Mouse (Mus musculus) heart, embryonic 11.5 days (tissue): ENCODE measurements around the gene Vmp1. TPM values are rescaled to one million over a fixed set of nuclear protein-coding genes. Genes with fewer than 3 reads are reported as not detected.

ENCODE experiments used
- ATAC-seq: fragments of 200-750 bp; cut with Nextera tagmentation; replicated peaks from 2 replicates; pipeline ENCODE4 v1.8.0; 2017; ENCODE audit warnings: moderate library complexity; ENCODE audit not compliant: insufficient number of reproducible peaks, low FRiP score, low TSS enrichment
- H3K27ac ChIP-seq: fragments of 300-500 bp; sonication (generic); 2 replicates; pipeline ENCODE4 v1.5.1; 2014; ENCODE audit warnings: mild to moderate bottlenecking, low read depth, low read length
- H3K27me3 ChIP-seq: fragments of 300-500 bp; sonication (generic); 2 replicates; pipeline ENCODE4 v1.6.1; 2014; ENCODE audit warnings: mild to moderate bottlenecking, low read length, mixed read lengths; ENCODE audit not compliant: control insufficient read depth, insufficient read depth
- H3K36me3 ChIP-seq: fragments of 300-500 bp; sonication (generic); 2 replicates; pipeline ENCODE4 v1.6.1; 2014; ENCODE audit warnings: mild to moderate bottlenecking, low read length, moderate library complexity, mixed read lengths; ENCODE audit not compliant: control insufficient read depth, insufficient read depth
- H3K4me1 ChIP-seq: fragments of 300-500 bp; sonication (generic); 2 replicates; pipeline ENCODE4 v1.6.1; 2014; ENCODE audit warnings: low read length; ENCODE audit not compliant: control insufficient read depth, insufficient read depth
- H3K4me2 ChIP-seq: fragments of 300-500 bp; sonication (generic); 2 replicates; pipeline ENCODE4 v1.6.1; 2014; ENCODE audit warnings: mild to moderate bottlenecking, moderate library complexity
- H3K4me3 ChIP-seq: fragments of 300-500 bp; sonication (generic); 2 replicates; pipeline ENCODE4 v1.5.1; 2014; ENCODE audit warnings: low read depth, low read length
- H3K9ac ChIP-seq: fragments of 300-500 bp; sonication (generic); 2 replicates; pipeline ENCODE4 v1.6.1; 2014; ENCODE audit warnings: mild to moderate bottlenecking, low read depth, low read length, moderate library complexity
- H3K9me3 ChIP-seq: fragments of 300-500 bp; sonication (generic); replicated peaks from 2 replicates; pipeline ENCODE4 v1.6.1; 2016; ENCODE audit warnings: low read length; ENCODE audit not compliant: control insufficient read depth
- WGBS: fragments of 180-500 bp; shearing (Covaris S2); extraction: QIAGEN DNeasy Blood & Tissue Kit; methylation state at CpG from one replicate; pipeline ENCODE4 v1.1.7; 2014; ENCODE audit not compliant: insufficient replicate concordance; 5-methylcytosine and 5-hydroxymethylcytosine counted together
- polyA plus RNA-seq: library from polyadenylated mRNA; unstranded; fragments of >200 nt; fragmentation: Nextera tagmentation; extraction: Ambion mirVana; gene quantifications from 2 replicates; pipeline ENCODE4 v1.2.1, GENCODE M21; 2014

Gene Vmp1
- polyA plus RNA-seq, 1 experiment from 2014 or later = 112 TPM

DNA sequence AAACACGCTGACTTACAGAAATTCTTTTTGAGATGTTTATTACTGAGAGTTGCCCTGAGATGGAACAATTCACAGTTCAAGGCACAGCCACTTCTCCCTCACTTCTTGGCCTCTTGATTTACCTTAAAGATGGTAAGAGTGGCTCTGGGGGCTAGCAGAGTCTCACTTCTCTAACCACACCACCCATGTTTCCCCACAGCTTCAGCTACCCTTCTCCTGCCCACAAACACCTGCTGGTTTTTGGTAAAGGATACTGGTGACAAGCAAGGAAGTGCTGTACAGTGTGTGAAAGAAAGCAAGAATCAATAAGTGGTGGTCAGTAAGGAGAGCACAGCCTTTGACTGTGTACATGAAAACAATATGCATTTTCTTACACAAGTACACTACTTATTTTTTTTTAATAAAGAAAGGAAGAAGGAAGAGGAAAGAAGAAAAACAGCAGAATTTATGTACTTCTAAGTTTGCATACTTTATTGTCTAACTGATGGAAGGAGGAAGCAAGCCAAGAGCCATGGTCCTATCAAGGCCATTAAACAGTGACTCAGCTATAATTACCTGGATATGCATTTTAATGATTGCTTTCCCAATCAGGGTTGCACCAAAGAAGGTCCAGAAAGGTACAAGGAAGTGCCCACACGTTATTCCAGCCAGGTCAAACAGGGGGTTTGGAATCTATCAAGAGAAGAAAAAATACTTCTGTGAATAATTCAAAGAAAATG, 76.9 kb downstream of the Vmp1 start:
- no peak for ATAC-seq
- 89% methylated on average over 2 of the region's 2 CpGs for WGBS
- no peaks in the 10 kb centered on the region for H3K4me1 ChIP-seq
- H3K4me3 ChIP-seq = no peak overlapping the region
- H3K4me2 ChIP-seq = no peak overlapping the region
- H3K36me3 ChIP-seq = 0 out of 2 replicates have a peak, but pooled peaks cover 3% of the 10 kb centered on the region
- no peak overlapping the region for H3K27ac ChIP-seq
- no peak overlapping the region for H3K9ac ChIP-seq
- no peaks in the 10 kb centered on the region for H3K9me3 ChIP-seq
- no peaks in the 10 kb centered on the region for H3K27me3 ChIP-seq

DNA sequence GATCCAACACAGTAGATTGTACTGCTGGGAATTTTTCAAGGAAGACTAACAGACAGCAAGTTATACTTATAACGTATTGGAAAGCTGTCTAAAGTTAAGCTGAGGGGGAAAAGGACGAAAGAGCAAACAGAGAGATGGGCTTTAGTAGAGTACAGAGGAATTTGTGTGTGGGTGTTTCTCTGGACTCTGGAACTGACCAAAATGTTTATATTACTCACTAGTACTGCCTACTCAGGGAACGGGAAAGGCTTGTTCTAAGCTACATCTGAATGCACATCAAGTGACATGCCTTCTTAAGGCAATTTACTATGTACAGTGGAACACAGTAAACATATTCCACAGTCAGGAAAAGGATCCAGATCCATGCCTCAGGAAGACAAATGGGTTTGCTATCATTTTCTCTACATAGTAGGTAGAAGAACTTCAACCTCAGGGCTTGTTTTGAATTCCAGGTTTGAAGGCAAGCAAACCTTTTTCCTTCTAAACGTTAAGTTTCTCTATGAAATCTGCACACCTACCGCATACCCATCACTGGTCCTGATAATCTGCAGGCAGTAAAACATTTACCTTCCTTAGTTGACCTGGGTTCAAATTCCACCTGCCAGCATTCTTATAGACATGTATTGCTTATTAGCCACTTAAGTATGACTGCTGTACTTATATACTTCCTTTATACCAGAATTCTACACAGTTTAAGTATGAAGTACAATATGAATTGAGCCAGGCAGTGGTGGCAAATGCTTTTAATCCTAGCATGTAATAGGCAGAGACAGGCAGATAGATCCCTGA, 78.7 kb downstream of the Vmp1 start:
- 0 out of 2 replicates have a peak, but pooled peaks cover 3% of the 10 kb centered on the region for H3K36me3 ChIP-seq
- H3K9me3 ChIP-seq = no peaks in the 10 kb centered on the region
- H3K27me3 ChIP-seq = no peaks in the 10 kb centered on the region
- H3K4me2 ChIP-seq = no peak overlapping the region
- no peak overlapping the region for H3K4me3 ChIP-seq
- no peak for ATAC-seq
- no peaks in the 10 kb centered on the region for H3K4me1 ChIP-seq
- 82% methylated on average over 5 of the region's 5 CpGs for WGBS
- H3K9ac ChIP-seq = no peak overlapping the region
- H3K27ac ChIP-seq = no peak overlapping the region

DNA sequence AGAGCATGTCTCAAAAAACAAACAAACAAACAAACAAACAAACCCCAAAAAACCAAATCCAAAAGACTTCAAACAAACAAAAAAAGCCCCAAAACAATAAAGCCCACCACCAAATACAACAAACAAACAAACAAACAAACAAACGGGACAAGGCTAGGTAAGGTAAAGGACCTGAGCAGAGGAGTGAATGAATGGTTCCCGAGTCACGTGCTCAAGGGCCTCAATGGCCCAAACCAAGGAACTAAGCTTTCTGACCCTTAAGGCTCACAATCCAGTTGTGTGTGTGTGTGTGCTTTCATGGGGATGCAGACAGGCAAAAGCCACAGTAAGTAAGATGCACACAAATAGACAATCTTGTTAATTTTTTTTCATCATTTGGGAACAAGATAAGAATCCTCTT, 79.3 kb downstream of the Vmp1 start:
- Histone ChIP-seq H3K9ac (no peak overlapping the region), H3K36me3 (0 out of 2 replicates have a peak, but pooled peaks cover 3% of the 10 kb centered on the region), H3K27ac (no peak overlapping the region), H3K4me2 (no peak overlapping the region), H3K4me1 (no peaks in the 10 kb centered on the region), H3K4me3 (no peak overlapping the region), H3K27me3 (no peaks in the 10 kb centered on the region), H3K9me3 (no peaks in the 10 kb centered on the region)
- no peak for ATAC-seq
- WGBS = 91% methylated on average over 3 of the region's 3 CpGs

DNA sequence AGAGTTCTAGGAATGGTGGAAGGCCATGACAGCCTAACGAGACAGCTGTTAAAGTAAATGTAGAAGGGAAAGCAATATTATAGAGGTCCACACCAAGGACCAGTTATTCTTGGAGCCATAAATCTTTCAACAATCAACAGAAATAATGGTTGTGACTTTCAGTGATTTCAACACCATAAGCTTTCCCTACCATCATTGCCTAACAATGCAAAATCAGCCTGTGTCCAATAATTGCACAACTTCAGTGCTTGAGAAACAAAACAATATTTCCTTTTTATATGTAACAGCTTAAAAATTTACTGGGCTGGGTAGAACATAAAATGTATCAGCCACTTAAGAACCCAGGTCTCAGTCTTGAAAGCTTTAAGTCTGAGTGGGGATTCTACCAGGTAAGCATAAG, 79.9 kb downstream of the Vmp1 start:
- ATAC-seq = no peak
- H3K4me3 ChIP-seq = no peak overlapping the region

DNA sequence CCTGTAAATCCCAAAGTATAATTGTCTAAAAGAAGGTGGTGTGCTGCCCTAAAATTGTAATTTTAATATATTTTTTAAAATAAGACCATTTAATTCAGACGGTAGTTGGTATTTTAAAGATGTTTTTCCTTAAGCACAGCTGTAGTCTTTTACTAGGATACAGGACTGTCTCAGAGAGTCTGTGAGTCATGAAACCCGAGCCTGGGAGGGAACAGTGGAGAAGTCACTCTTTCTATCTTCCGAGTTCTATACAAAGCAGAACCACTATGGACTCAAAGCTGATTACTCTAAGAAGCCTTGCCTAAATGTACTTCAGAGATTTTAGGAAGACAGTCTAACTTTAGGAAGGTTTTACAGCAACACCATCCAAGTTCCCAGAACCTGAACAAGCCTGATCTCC, 81.5 kb downstream of the Vmp1 start:
- WGBS = 47% methylated on average over 3 of the region's 3 CpGs
- no peaks in the 10 kb centered on the region for H3K4me1 ChIP-seq
- no peak overlapping the region for H3K4me3 ChIP-seq
- H3K36me3 ChIP-seq = 0 out of 2 replicates have a peak, but pooled peaks cover 3% of the 10 kb centered on the region
- ATAC-seq = no peak
- no peaks in the 10 kb centered on the region for H3K9me3 ChIP-seq
- no peak overlapping the region for H3K9ac ChIP-seq
- no peak overlapping the region for H3K27ac ChIP-seq
- no peak overlapping the region for H3K4me2 ChIP-seq
- H3K27me3 ChIP-seq = no peaks in the 10 kb centered on the region

More for the DNA sequence above, 79.9 kb downstream of the Vmp1 start:
- H3K9me3 ChIP-seq = no peaks in the 10 kb centered on the region
- no peaks in the 10 kb centered on the region for H3K27me3 ChIP-seq
- WGBS = 97% methylated on average over 1 of the region's 1 CpGs
- H3K9ac ChIP-seq = no peak overlapping the region
- H3K4me1 ChIP-seq = no peaks in the 10 kb centered on the region
- 0 out of 2 replicates have a peak, but pooled peaks cover 3% of the 10 kb centered on the region for H3K36me3 ChIP-seq
- no peak overlapping the region for H3K27ac ChIP-seq
- H3K4me2 ChIP-seq = no peak overlapping the region

DNA sequence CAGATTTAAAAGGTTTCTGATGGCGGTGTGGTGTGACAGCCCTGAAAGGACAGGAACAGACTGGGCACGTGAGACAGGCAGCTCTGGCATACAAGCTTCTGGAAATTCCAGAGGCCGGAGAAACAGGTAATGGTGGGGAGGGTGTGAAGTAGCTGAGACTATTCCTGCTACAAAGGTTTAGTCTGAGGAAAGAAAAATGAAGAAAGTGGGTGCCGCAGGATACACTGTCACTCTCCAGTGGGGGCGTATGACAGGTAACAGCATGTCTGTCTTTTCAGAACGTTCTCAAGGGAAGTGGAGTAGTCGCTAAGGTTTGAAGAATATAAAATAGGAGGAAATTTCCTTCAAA, 83.5 kb downstream of the Vmp1 start:
- Histone ChIP-seq H3K9ac (no peak overlapping the region), H3K4me3 (no peak overlapping the region), H3K9me3 (no peaks in the 10 kb centered on the region), H3K27ac (no peak overlapping the region), H3K36me3 (no peaks in the 10 kb centered on the region), H3K4me2 (no peak overlapping the region), H3K4me1 (no peaks in the 10 kb centered on the region), H3K27me3 (no peaks in the 10 kb centered on the region)
- ATAC-seq = no peak
- 89% methylated on average over 7 of the region's 7 CpGs for WGBS

DNA sequence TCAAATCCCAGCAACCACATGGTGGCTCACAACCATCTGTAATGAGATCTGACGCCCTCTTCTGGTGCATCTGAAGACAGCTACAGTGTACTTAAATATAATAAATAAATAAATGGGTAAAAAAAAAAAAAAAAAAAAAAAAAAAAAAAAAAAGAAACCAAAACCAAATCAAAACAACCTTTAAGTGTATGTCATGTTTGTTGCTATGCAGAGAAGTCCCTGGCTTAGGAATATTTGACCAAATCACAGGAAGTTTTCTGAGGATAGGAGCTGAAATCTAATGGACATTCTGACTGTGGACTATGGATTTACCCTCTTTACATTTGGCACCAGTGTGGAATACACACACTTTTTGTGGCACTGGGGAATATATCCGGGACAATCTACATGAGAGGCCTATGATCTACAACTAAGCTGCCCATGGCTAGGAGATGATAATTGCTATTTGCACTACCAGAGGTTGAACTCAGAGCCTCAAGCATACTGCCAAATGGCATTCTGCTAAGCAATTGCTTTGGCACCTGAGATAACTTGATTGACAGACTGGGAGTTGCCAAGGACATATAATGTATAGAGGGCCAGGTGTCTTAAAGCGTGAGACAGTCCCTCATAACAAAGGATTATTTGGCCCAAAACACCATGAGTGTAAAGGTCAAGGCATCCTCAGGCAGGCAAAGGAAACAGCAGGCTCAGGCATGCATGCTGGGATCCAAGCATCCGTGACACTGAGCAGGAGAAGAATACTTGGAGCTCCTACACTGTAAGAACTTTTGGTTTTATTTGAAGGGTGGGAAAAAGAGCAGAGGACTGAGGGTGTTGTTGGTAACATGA, 84.0 kb downstream of the Vmp1 start:
- Histone ChIP-seq H3K4me2 (no peak overlapping the region), H3K4me3 (no peak overlapping the region), H3K4me1 (no peaks in the 10 kb centered on the region), H3K9me3 (no peaks in the 10 kb centered on the region), H3K9ac (no peak overlapping the region), H3K27ac (no peak overlapping the region), H3K36me3 (no peaks in the 10 kb centered on the region), H3K27me3 (no peaks in the 10 kb centered on the region)
- ATAC-seq = no peak
- WGBS = 74% methylated on average over 4 of the region's 4 CpGs

DNA sequence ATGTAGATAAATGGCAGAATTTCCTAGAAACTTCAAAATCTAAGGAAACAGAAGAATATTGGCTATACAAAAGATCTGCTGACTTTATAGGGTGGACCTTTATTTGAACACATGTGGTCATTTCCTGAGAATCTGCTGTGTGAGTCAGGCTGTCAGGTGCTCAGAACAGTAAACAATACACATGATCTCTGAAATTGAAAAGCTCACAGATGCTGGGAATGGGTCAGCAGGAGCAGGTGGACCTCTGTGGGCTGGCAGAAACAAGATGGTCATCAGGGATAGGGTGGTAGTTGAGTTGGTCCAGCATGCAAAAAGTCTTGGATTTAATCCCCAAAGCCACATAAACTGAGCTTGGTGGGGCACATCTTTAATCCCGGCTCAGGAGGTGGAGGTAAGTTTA, 85.1 kb downstream of the Vmp1 start:
- Histone ChIP-seq H3K4me2 (no peak overlapping the region), H3K27ac (no peak overlapping the region), H3K36me3 (no peaks in the 10 kb centered on the region), H3K9me3 (no peaks in the 10 kb centered on the region), H3K27me3 (no peaks in the 10 kb centered on the region), H3K4me1 (no peaks in the 10 kb centered on the region), H3K4me3 (no peak overlapping the region), H3K9ac (no peak overlapping the region)
- WGBS = 77% methylated on average over 1 of the region's 1 CpGs
- ATAC-seq = no peak
